Mouse (Mus musculus) heart, postnatal 0 days (tissue): ENCODE measurements around the gene Vmn2r120. TPM values are rescaled to one million over a fixed set of nuclear protein-coding genes. Genes with fewer than 3 reads are reported as not detected.
"Not testable (repeated sequence)": the region's sequence is repeated elsewhere in the genome, so short reads cannot be mapped to it uniquely, and the experiment has no call there.

Source experiments
- ATAC-seq: fragments of 200-750 bp; cut with Nextera tagmentation; 2 replicates; pipeline ENCODE4 v1.8.0; 2017; ENCODE audit warnings: low read depth, moderate number of reproducible peaks, moderate library complexity; ENCODE audit not compliant: insufficient read depth
- DNase-seq: peaks from one replicate; pipeline ENCODE4 v3.0.0-alpha.2; 2016; ENCODE audit warnings: low spot score
- H3K27ac ChIP-seq: fragments of 300-500 bp; sonication (generic); 2 replicates; pipeline ENCODE4 v1.5.1; 2014; ENCODE audit warnings: low read depth, mild to moderate bottlenecking
- H3K27me3 ChIP-seq: fragments of 300-500 bp; sonication (generic); 2 replicates; pipeline ENCODE4 v1.6.1; 2014; ENCODE audit warnings: low read length, mixed read lengths; ENCODE audit not compliant: control insufficient read depth, insufficient read depth
- H3K36me3 ChIP-seq: fragments of 300-500 bp; sonication (generic); replicated peaks from 2 replicates; pipeline ENCODE4 v1.6.1; 2014; ENCODE audit warnings: low read length, mixed read lengths; ENCODE audit not compliant: control insufficient read depth, insufficient read depth
- H3K4me1 ChIP-seq: fragments of 300-500 bp; sonication (generic); 2 replicates; pipeline ENCODE4 v1.6.1; 2014; ENCODE audit warnings: antibody characterized with exemption; ENCODE audit not compliant: control insufficient read depth, insufficient read depth
- H3K4me2 ChIP-seq: fragments of 300-500 bp; sonication (generic); 2 replicates; pipeline ENCODE4 v1.6.1; 2014; ENCODE audit warnings: low read depth, mild to moderate bottlenecking, low read length, moderate library complexity
- H3K4me3 ChIP-seq: fragments of 300-500 bp; sonication (generic); 2 replicates; pipeline ENCODE4 v1.5.1; 2014; ENCODE audit warnings: low read depth, low read length
- H3K9ac ChIP-seq: fragments of 300-500 bp; sonication (generic); replicated peaks from 2 replicates; pipeline ENCODE4 v1.6.1; 2014; ENCODE audit warnings: low read depth, low read length, mixed read lengths
- H3K9me3 ChIP-seq: fragments of 300-500 bp; sonication (generic); replicated peaks from 2 replicates; pipeline ENCODE4 v1.6.1; 2016; ENCODE audit warnings: low read length; ENCODE audit not compliant: control insufficient read depth
- CTCF ChIP-seq: IDR thresholded peaks from 2 replicates; pipeline ENCODE4 v1.5.1; 2016; ENCODE audit warnings: antibody characterized with exemption, control low read depth, low read depth
- EP300 ChIP-seq: IDR thresholded peaks from 2 replicates; pipeline ENCODE4 v1.6.1; 2016; ENCODE audit warnings: antibody characterized with exemption, low read depth
- WGBS: fragments of 180-500 bp; shearing (Covaris S2); extraction: QIAGEN DNeasy Blood & Tissue Kit; methylation state at CpG from one replicate; pipeline ENCODE4 v1.1.7; 2014; 5-methylcytosine and 5-hydroxymethylcytosine counted together
- polyA plus RNA-seq: library from polyadenylated mRNA; unstranded; fragments of >200 nt; fragmentation: Nextera tagmentation; extraction: Ambion mirVana; gene quantifications from 2 replicates; pipeline ENCODE4 v1.2.1, GENCODE M21; 2015
- total RNA-seq: library from RNA; depleted of rRNA; stranded (reverse); fragments of >200 nt; gene quantifications from 2 replicates; pipeline ENCODE4 v1.2.3, GENCODE M21; 2014; ENCODE audit warnings: low replicate concordance; rRNA removed

The Vmn2r120 gene
- total RNA-seq (not detected in 2 replicates), polyA plus RNA-seq (not detected in 2 replicates)

GRCm38 (mm10) chr17:57545405-57545804 is at the start of gene Vmn2r120:
Gene Vmn2r120, minus strand, starts transcription at chr17:57545505.
- no peak for ATAC-seq
- Histone ChIP-seq H3K27ac (no peak within 1 kb of the TSS), H3K9me3 (no peaks in the 10 kb centered on the region), H3K27me3 (no peaks in the 10 kb centered on the region), H3K9ac (no peak within 1 kb of the TSS), H3K4me1 (no peaks in the 10 kb centered on the region), H3K4me2 (no peak within 1 kb of the TSS), H3K4me3 (no peak within 1 kb of the TSS), H3K36me3 (no peaks in the 10 kb centered on the region)
- TF ChIP-seq EP300, result no peak
- no peak for TF ChIP-seq CTCF
- no peak for DNase-seq
- WGBS, result 78% methylated on average over 1 of the region's 1 CpGs

GRCm38 (mm10) chr17:57587273-57587672 is 42.0 kb upstream of the Vmn2r120 start:
- not testable (repeated sequence) for H3K4me3 ChIP-seq, H3K36me3 ChIP-seq, H3K4me1 ChIP-seq, H3K9me3 ChIP-seq, H3K9ac ChIP-seq, H3K27me3 ChIP-seq, H3K27ac ChIP-seq, H3K4me2 ChIP-seq, ATAC-seq, DNase-seq
- 75% methylated on average over 6 of the region's 6 CpGs for WGBS

- no peak overlapping the region for H3K9ac ChIP-seq
- no peak overlapping the region for H3K27ac ChIP-seq
- H3K4me2 ChIP-seq, result no peak overlapping the region
- H3K4me1 ChIP-seq, result no peaks in the 10 kb centered on the region
- H3K9me3 ChIP-seq, result no peaks in the 10 kb centered on the region
- DNase-seq (no peak), ATAC-seq (no peak)
- H3K4me3 ChIP-seq, result no peak overlapping the region
- no peaks in the 10 kb centered on the region for H3K27me3 ChIP-seq
- WGBS, result 70% methylated on average over 16 of the region's 16 CpGs
- no peaks in the 10 kb centered on the region for H3K36me3 ChIP-seq
- TF ChIP-seq CTCF (no peak), EP300 (no peak)
Observed at GRCm38 (mm10) chr17:57574075-57574705, 28.9 kb upstream of the Vmn2r120 start.

Other genes with a start within 250 kb of the Vmn2r120 start
- gene Adgre1, start 186.8 kb downstream of the Vmn2r120 start, total RNA-seq, result 7.8 and 8.5 TPM in 2 replicates
- gene Adgre1, start 186.8 kb downstream of the Vmn2r120 start, polyA plus RNA-seq, result 2.2 and 2.6 TPM in 2 replicates
- gene Gm21834, start 196.7 kb upstream of the Vmn2r120 start, total RNA-seq, result not detected in 2 replicates
- not detected in 2 replicates for gene Gm21834, start 196.7 kb upstream of the Vmn2r120 start, polyA plus RNA-seq
- not detected in 2 replicates for gene Cntnap5c, start 224.1 kb upstream of the Vmn2r120 start, total RNA-seq
- gene Cntnap5c, start 224.1 kb upstream of the Vmn2r120 start, polyA plus RNA-seq, result not detected in 2 replicates